ENCODE assay signal across 8 mouse cellular contexts in the genomic region with DNA sequence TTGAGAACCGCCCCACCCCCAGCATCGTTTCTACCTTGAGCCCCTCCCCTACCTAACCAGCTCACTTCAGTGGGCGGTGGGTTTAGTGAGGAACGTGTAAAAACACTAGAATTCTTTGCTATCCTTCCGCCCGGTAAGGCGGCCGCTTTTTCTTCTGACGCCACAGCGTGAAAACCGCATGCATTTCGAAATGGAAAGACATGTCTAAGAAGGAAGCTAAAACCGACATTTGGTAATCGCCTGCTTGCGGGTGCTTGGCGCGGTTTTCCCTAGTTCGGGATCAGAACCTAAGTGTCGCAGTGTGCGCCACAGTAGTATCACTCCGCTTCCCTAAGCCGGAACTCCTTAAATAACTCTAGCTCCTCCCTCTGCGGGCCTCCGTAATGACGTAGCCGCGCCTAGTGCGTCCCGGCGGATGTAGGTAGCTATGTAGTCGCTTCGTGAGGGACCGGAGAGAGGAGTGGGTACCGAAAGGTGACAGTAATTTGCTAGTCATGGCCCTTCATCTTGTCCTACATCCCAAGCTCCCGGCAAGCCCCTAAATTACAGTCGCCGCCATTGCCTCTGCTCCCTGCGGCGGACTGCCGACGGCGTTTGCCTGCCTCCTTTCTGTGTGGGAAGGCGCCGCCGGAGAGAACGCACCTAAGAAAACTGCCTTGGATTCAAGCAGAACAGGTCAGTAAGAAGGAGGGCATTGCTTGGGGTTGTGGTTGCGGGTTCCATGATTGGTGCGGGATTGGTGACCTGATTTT. TPM values are rescaled to one million over a fixed set of nuclear protein-coding genes. Genes with fewer than 3 reads are reported as not detected.
A peak's percentile ranks its signal among the peaks of the same experiment; 100 is the strongest.
DNase-seq lines count a peak whose midpoint lies in the region; ATAC-seq and TF ChIP-seq lines count a peak whose summit lies in the region.

A gene (plus strand): TSS at position 430 of the 752 bp plus-strand sequence.
A gene (plus strand): TSS at position 430 of the 752 bp plus-strand sequence.

- peak within 1 kb of the TSS; percentile 63 for H3K4me2 ChIP-seq in forebrain, embryonic 13.5 days
- H3K4me2 ChIP-seq in liver, postnatal 0 days (ENCODE audit: low read depth, low read length) = peak within 1 kb of the TSS; percentile 70
- H3K4me2 ChIP-seq in neural tube, embryonic 14.5 days (ENCODE audit: low read depth, low read length) = peak within 1 kb of the TSS; percentile 47

- peak; percentile 99 for ATAC-seq in cerebellum, adult (ENCODE audit: insufficient number of reproducible peaks, low FRiP score, low TSS enrichment)
- ATAC-seq in forebrain, embryonic 13.5 days = peak; percentile 99
- ATAC-seq in liver, postnatal 0 days = peak; percentile 99
- ATAC-seq in neural tube, embryonic 14.5 days (ENCODE audit: low read depth) = peak; percentile 99

- H3K36me3 ChIP-seq in ES-Bruce4 (ENCODE audit: control insufficient read depth, insufficient read depth, low read length, poor library complexity, severe bottlenecking) = no peaks in the 10 kb centered on the region; the same call in 1 of the 2 replicates
- H3K36me3 ChIP-seq in forebrain, embryonic 13.5 days (ENCODE audit: poor library complexity, severe bottlenecking) = no peaks in the 10 kb centered on the region
- no peaks in the 10 kb centered on the region for H3K36me3 ChIP-seq in liver, postnatal 0 days (replicated peaks; ENCODE audit: insufficient read depth, low read length)
- H3K36me3 ChIP-seq in neural tube, embryonic 14.5 days (ENCODE audit: control insufficient read depth, insufficient read depth, low read length) = no peaks in the 10 kb centered on the region

- intact Hi-C loops in heart, postnatal 10 days (cut with DNase I) = no loop called here

- peak; percentile 88 to 90 for DNase-seq in heart, postnatal 10 days
- DNase-seq in large intestine, adult 2 months (ENCODE audit: low read depth, low spot score) = peak; percentile 63
- DNase-seq in liver, postnatal 0 days = peak; percentile 84
- peak; percentile 81 for DNase-seq in testis, postnatal 10 days (ENCODE audit: low spot score)

- no peak for TF ChIP-seq CTCF in ES-Bruce4 (IDR thresholded peaks at IDR 0.05; ENCODE audit: low read depth, low read length)
- TF ChIP-seq CTCF in liver, postnatal 0 days (IDR thresholded peaks at IDR 0.05; ENCODE audit: low read depth) = no peak; the same call in 1 of the 2 replicates

- no peak for TF ChIP-seq EP300 in ES-Bruce4 (IDR thresholded peaks at IDR 0.05; ENCODE audit: insufficient read depth, low read depth, low read length)
- peak; percentile 43; the same call in 1 of the 2 replicates for TF ChIP-seq EP300 in liver, postnatal 0 days (IDR thresholded peaks at IDR 0.05; ENCODE audit: low read depth)

- peak; percentile 37 for TF ChIP-seq POLR2A in ES-Bruce4 (IDR thresholded peaks at IDR 0.05; ENCODE audit: insufficient read depth, low read length)

- H3K27me3 ChIP-seq in ES-Bruce4 (ENCODE audit: control insufficient read depth, insufficient read depth, low read length, poor library complexity, severe bottlenecking) = no peaks in the 10 kb centered on the region
- H3K27me3 ChIP-seq in forebrain, embryonic 13.5 days = no peaks in the 10 kb centered on the region
- H3K27me3 ChIP-seq in liver, postnatal 0 days (ENCODE audit: insufficient read depth, low read length) = no peaks in the 10 kb centered on the region
- no peaks in the 10 kb centered on the region for H3K27me3 ChIP-seq in neural tube, embryonic 14.5 days (ENCODE audit: control insufficient read depth, insufficient read depth, low read length)

- no peaks in the 10 kb centered on the region for H3K4me1 ChIP-seq in ES-Bruce4 (ENCODE audit: control insufficient read depth, insufficient read depth, low read length)
- H3K4me1 ChIP-seq in forebrain, embryonic 13.5 days = peaks cover 5% of the 10 kb centered on the region; the same call in 1 of the 2 replicates
- peaks cover 4% of the 10 kb centered on the region; the same call in 1 of the 2 replicates for H3K4me1 ChIP-seq in liver, postnatal 0 days (ENCODE audit: insufficient read depth)
- H3K4me1 ChIP-seq in neural tube, embryonic 14.5 days (ENCODE audit: control insufficient read depth, insufficient read depth, low read length) = 0 out of 2 replicates have a peak, but pooled peaks cover 4% of the 10 kb centered on the region

- H3K9ac ChIP-seq in ES-Bruce4 (ENCODE audit: low read depth, poor library complexity, severe bottlenecking) = peak within 1 kb of the TSS; percentile 48
- peak within 1 kb of the TSS; percentile 76 for H3K9ac ChIP-seq in forebrain, embryonic 13.5 days
- peak within 1 kb of the TSS; percentile 61 for H3K9ac ChIP-seq in liver, postnatal 0 days (replicated peaks)
- H3K9ac ChIP-seq in neural tube, embryonic 14.5 days (replicated peaks; ENCODE audit: low read depth, low read length) = peak within 1 kb of the TSS; percentile 62

- H3K9me3 ChIP-seq in ES-Bruce4 (replicated peaks; ENCODE audit: control insufficient read depth, insufficient read depth, low read length, poor library complexity, severe bottlenecking) = no peaks in the 10 kb centered on the region
- no peaks in the 10 kb centered on the region for H3K9me3 ChIP-seq in forebrain, embryonic 13.5 days (replicated peaks)
- H3K9me3 ChIP-seq in liver, postnatal 0 days (ENCODE audit: low read length) = no peaks in the 10 kb centered on the region
- H3K9me3 ChIP-seq in neural tube, embryonic 14.5 days (ENCODE audit: control insufficient read depth, low read length) = no peaks in the 10 kb centered on the region

- no peak within 1 kb of the TSS for H3K27ac ChIP-seq in ES-Bruce4 (ENCODE audit: insufficient read depth, low read length)
- peak within 1 kb of the TSS; percentile 80 for H3K27ac ChIP-seq in forebrain, embryonic 13.5 days
- H3K27ac ChIP-seq in liver, postnatal 0 days (ENCODE audit: low read depth) = peak within 1 kb of the TSS; percentile 64; the same call in 1 of the 2 replicates
- peak within 1 kb of the TSS; percentile 86 for H3K27ac ChIP-seq in neural tube, embryonic 14.5 days (ENCODE audit: low read depth, low read length)

- H3K4me3 ChIP-seq in ES-Bruce4 (ENCODE audit: low read depth, low read length) = peak within 1 kb of the TSS; percentile 94
- H3K4me3 ChIP-seq in forebrain, embryonic 13.5 days = peak within 1 kb of the TSS; percentile 60
- peak within 1 kb of the TSS; percentile 68 for H3K4me3 ChIP-seq in liver, postnatal 0 days (ENCODE audit: low read depth, low read length)
- peak within 1 kb of the TSS; percentile 54 for H3K4me3 ChIP-seq in neural tube, embryonic 14.5 days (ENCODE audit: low read depth, low read length)

- 18% methylated on average over 48 of the region's 48 CpGs for WGBS in forebrain, embryonic 13.5 days
- 15% methylated on average over 48 of the region's 48 CpGs for WGBS in large intestine, adult 2 months
- 12% methylated on average over 44 of the region's 48 CpGs for WGBS in liver, postnatal 0 days (ENCODE audit: insufficient replicate concordance)
- 13% methylated on average over 48 of the region's 48 CpGs for WGBS in neural tube, embryonic 14.5 days

RNA-seq across cellular contexts. Expression of the first gene that starts in this region (rescaled TPM):
- 11.0 and 11.3 TPM in 2 replicates for polyA plus RNA-seq in ES-Bruce4 (2011; ENCODE audit: insufficient read depth, insufficient read length, low read depth, missing spikeins)
- 10.9 and 11.7 TPM in 2 replicates for polyA plus RNA-seq in forebrain, embryonic 13.5 days (2015; fragmentation: Nextera tagmentation; extraction: Ambion mirVana)
- 10 to 100 TPM in 1 of 2 experiments, 1 to 10 TPM in 1; 8.4 to 10.7 TPM for total RNA-seq in heart, postnatal 10 days (2021)
- polyA plus RNA-seq in large intestine, adult 2 months (2012; rRNA removed) = 0.62 and 1.1 TPM in 2 replicates
- polyA plus RNA-seq in liver, postnatal 0 days (2015; fragmentation: Nextera tagmentation; extraction: Ambion mirVana) = 2.6 and 2.8 TPM in 2 replicates
- polyA plus RNA-seq in neural tube, embryonic 14.5 days (2014; fragmentation: Nextera tagmentation; extraction: Ambion mirVana) = 10.3 and 11.2 TPM in 2 replicates

RNA-seq across cellular contexts. Expression of the second gene that starts in this region (rescaled TPM):
- polyA plus RNA-seq in ES-Bruce4 (2011; ENCODE audit: insufficient read depth, insufficient read length, low read depth, missing spikeins) = 47.8 and 49.3 TPM in 2 replicates
- 86.9 and 111 TPM in 2 replicates for polyA plus RNA-seq in forebrain, embryonic 13.5 days (2015; fragmentation: Nextera tagmentation; extraction: Ambion mirVana)
- 10 to 100 TPM; 25.5 to 26.2 TPM for total RNA-seq in heart, postnatal 10 days (2021)
- 4.2 and 9.0 TPM in 2 replicates for polyA plus RNA-seq in large intestine, adult 2 months (2012; rRNA removed)
- 3.2 and 4.1 TPM in 2 replicates for polyA plus RNA-seq in liver, postnatal 0 days (2015; fragmentation: Nextera tagmentation; extraction: Ambion mirVana)
- polyA plus RNA-seq in neural tube, embryonic 14.5 days (2014; fragmentation: Nextera tagmentation; extraction: Ambion mirVana) = 229 and 270 TPM in 2 replicates
